8 mouse cellular contexts compared by ENCODE assay signal in the genomic region with DNA sequence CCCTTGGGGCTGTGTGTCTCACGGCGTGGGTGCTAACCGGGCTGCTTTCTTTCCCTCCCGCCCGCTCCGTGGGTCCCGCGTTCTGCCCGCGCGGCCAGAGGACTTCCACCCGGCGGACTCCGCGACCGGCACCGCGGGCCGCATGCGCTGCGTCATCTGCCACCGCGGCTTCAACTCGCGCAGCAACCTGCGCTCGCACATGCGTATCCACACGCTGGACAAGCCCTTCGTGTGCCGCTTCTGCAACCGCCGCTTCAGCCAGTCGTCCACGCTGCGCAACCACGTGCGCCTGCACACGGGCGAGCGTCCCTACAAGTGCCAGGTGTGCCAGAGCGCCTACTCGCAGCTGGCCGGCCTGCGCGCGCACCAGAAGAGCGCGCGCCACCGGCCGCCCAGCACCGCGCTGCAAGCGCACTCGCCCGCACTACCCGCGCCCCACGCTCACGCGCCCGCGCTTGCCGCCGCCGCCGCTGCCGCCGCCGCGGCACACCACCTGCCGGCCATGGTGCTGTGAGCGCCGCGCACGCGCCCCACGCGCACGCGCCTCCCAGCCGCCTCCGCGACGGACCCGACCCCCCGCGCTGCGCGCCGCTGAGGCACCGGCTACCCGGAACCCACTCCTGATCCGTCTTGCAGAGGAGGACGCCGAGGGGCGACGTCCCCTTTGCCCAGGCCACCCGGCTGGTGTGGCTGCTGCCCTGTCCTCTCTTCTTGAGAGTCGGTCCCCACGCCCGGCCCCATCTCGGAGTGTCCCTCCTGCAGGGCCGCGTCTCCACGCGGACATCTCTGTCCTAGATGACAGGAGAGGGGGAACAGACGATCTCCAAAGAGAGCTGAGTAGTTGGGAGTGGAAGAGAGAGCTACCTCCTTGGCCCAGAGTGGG. TPM values are rescaled to one million over a fixed set of nuclear protein-coding genes. Genes with fewer than 3 reads are reported as not detected.
DNase-seq lines count a peak whose midpoint lies in the region; ATAC-seq lines count a peak whose summit lies in the region.

No protein-coding gene starts in this region.

- DNase-seq in gastrocnemius, postnatal 10 days = peak; percentile 16
- no peak for DNase-seq in gastrocnemius, adult 8-10 months (ENCODE audit: low spot score in 2 of 2)
- DNase-seq in T-cell, adult 2 months (ENCODE audit: low spot score) = peak; percentile 21
- peak; percentile 73 for DNase-seq in forebrain, embryonic 11.5 days (ENCODE audit: low spot score)
- DNase-seq in kidney, postnatal 10 days = peak; percentile 31
- no peak for DNase-seq in liver, embryonic 13.5 days
- DNase-seq in right cerebral cortex, postnatal 36 days (ENCODE audit: low spot score in 2 of 2) = peak; percentile 77 to 79
- DNase-seq in spleen, adult 18-20 months = no peak

- no peaks in the 10 kb centered on the region; the same call in 1 of the 2 replicates for H3K9me3 ChIP-seq in forebrain, embryonic 11.5 days (ENCODE audit: control insufficient read depth, low read length)
- H3K9me3 ChIP-seq in liver, embryonic 13.5 days (replicated peaks) = no peaks in the 10 kb centered on the region

- ATAC-seq in forebrain, embryonic 11.5 days (replicated peaks; ENCODE audit: low FRiP score) = no peak
- no peak for ATAC-seq in liver, embryonic 13.5 days (ENCODE audit: low read depth)

- no peaks in the 10 kb centered on the region for H3K36me3 ChIP-seq in forebrain, embryonic 11.5 days (ENCODE audit: control insufficient read depth, insufficient read depth, low read length)
- H3K36me3 ChIP-seq in liver, embryonic 13.5 days = no peaks in the 10 kb centered on the region

- no peak overlapping the region for H3K27ac ChIP-seq in forebrain, embryonic 11.5 days (ENCODE audit: low read depth, low read length)
- no peak overlapping the region for H3K27ac ChIP-seq in liver, embryonic 13.5 days

- H3K4me1 ChIP-seq in forebrain, embryonic 11.5 days (replicated peaks; ENCODE audit: control insufficient read depth, insufficient read depth, low read length) = peaks cover 10% of the 10 kb centered on the region
- H3K4me1 ChIP-seq in liver, embryonic 13.5 days (replicated peaks) = peaks cover 10% of the 10 kb centered on the region; the same call in 1 of the 2 replicates

- peak overlapping the region; percentile 39 for H3K9ac ChIP-seq in forebrain, embryonic 11.5 days (ENCODE audit: low read length)
- no peak overlapping the region for H3K9ac ChIP-seq in liver, embryonic 13.5 days

- peak overlapping the region; percentile 90 for H3K4me2 ChIP-seq in forebrain, embryonic 11.5 days (ENCODE audit: low read depth, low read length, severe bottlenecking)
- peak overlapping the region; percentile 71 for H3K4me2 ChIP-seq in liver, embryonic 13.5 days

- H3K4me3 ChIP-seq in forebrain, embryonic 11.5 days (ENCODE audit: low read depth, low read length) = peak overlapping the region; percentile 46
- H3K4me3 ChIP-seq in liver, embryonic 13.5 days (replicated peaks) = peak overlapping the region; percentile 53

- peaks cover 64% of the 10 kb centered on the region for H3K27me3 ChIP-seq in forebrain, embryonic 11.5 days (ENCODE audit: control insufficient read depth, insufficient read depth, low read length)
- peaks cover 97% of the 10 kb centered on the region for H3K27me3 ChIP-seq in liver, embryonic 13.5 days

- under 1% methylated on average over 99 of the region's 109 CpGs for WGBS in forebrain, embryonic 11.5 days
- WGBS in liver, embryonic 13.5 days (ENCODE audit: insufficient replicate concordance) = 1% methylated on average over 109 of the region's 109 CpGs

RNA-seq across cellular contexts. Expression of a gene that starts 14.4 kb away (rescaled TPM):
- total RNA-seq in gastrocnemius, postnatal 10 days (2021) = not detected
- not detected for total RNA-seq in gastrocnemius, adult 8-10 months (2022)
- polyA plus RNA-seq in forebrain, embryonic 11.5 days (2014; fragmentation: Nextera tagmentation; extraction: Ambion mirVana) = 3.9 and 4.1 TPM in 2 replicates
- polyA plus RNA-seq in liver, embryonic 13.5 days (2015; fragmentation: Nextera tagmentation; extraction: Ambion mirVana) = not detected in 2 replicates

RNA-seq across cellular contexts. Expression of a gene that starts 16.3 kb away (rescaled TPM):
- total RNA-seq in gastrocnemius, postnatal 10 days (2021) = 10 to 100 TPM; 12.9 to 13.9 TPM
- total RNA-seq in gastrocnemius, adult 8-10 months (2022) = 10 to 100 TPM in 1 of 4 experiments, 1 to 10 TPM in 3; 7.0 to 10.4 (median 8.0) TPM
- polyA plus RNA-seq in forebrain, embryonic 11.5 days (2014; fragmentation: Nextera tagmentation; extraction: Ambion mirVana) = 72.2 and 76.0 TPM in 2 replicates
- 51.2 and 53.7 TPM in 2 replicates for polyA plus RNA-seq in liver, embryonic 13.5 days (2015; fragmentation: Nextera tagmentation; extraction: Ambion mirVana)

RNA-seq across cellular contexts. Expression of a gene that starts 34.0 kb away (rescaled TPM):
- 10 to 100 TPM; 39.2 to 51.8 TPM for total RNA-seq in gastrocnemius, postnatal 10 days (2021)
- 10 to 100 TPM; 24.3 to 33.7 (median 26.4) TPM for total RNA-seq in gastrocnemius, adult 8-10 months (2022)
- polyA plus RNA-seq in forebrain, embryonic 11.5 days (2014; fragmentation: Nextera tagmentation; extraction: Ambion mirVana) = 53.2 and 56.7 TPM in 2 replicates
- polyA plus RNA-seq in liver, embryonic 13.5 days (2015; fragmentation: Nextera tagmentation; extraction: Ambion mirVana) = 6.2 and 7.5 TPM in 2 replicates

Comparison
In these comparisons a context has a peak if more than half of its experiments do, and no peak if none do; other contexts are left out.
1. DNase-seq: peak in gastrocnemius, postnatal 10 days (single experiment), T-cell, adult 2 months (single experiment), forebrain, embryonic 11.5 days (single experiment), kidney, postnatal 10 days (single experiment) and right cerebral cortex, postnatal 36 days (2 of 2); none in gastrocnemius, adult 8-10 months (0 of 2), liver, embryonic 13.5 days (single experiment) and spleen, adult 18-20 months (0 of 2).